Mouse (Mus musculus) midbrain, embryonic 16.5 days (tissue): Measurements from ENCODE around the gene Zfp704. TPM values are rescaled to one million over a fixed set of nuclear protein-coding genes. Genes with fewer than 3 reads are reported as not detected.
A peak's percentile ranks its signal among the peaks of the same experiment; 100 is the strongest.

Experiments used
- ATAC-seq: fragments of 200-750 bp; cut with Nextera tagmentation; 2 replicates; pipeline ENCODE4 v1.8.0; 2017; ENCODE audit warnings: moderate TSS enrichment
- H3K27ac ChIP-seq: fragments of 300-500 bp; sonication (generic); 2 replicates; pipeline ENCODE4 v1.5.1; 2014; ENCODE audit warnings: mild to moderate bottlenecking, low read length, mixed read lengths
- H3K27me3 ChIP-seq: fragments of 300-500 bp; sonication (generic); 2 replicates; pipeline ENCODE4 v1.6.1; 2014; ENCODE audit warnings: low read depth, low read length, mixed read lengths; ENCODE audit not compliant: control insufficient read depth, insufficient read depth
- H3K36me3 ChIP-seq: fragments of 300-500 bp; sonication (generic); 2 replicates; pipeline ENCODE4 v1.6.1; 2014; ENCODE audit warnings: mild to moderate bottlenecking, low read length, moderate library complexity, mixed read lengths; ENCODE audit not compliant: control insufficient read depth, insufficient read depth
- H3K4me1 ChIP-seq: fragments of 300-500 bp; sonication (generic); 2 replicates; pipeline ENCODE4 v1.6.1; 2014; ENCODE audit warnings: mild to moderate bottlenecking, low read length, mixed read lengths; ENCODE audit not compliant: control insufficient read depth, insufficient read depth
- H3K4me2 ChIP-seq: fragments of 300-500 bp; sonication (generic); 2 replicates; pipeline ENCODE4 v1.6.1; 2014; ENCODE audit warnings: mild to moderate bottlenecking, low read length, mixed read lengths
- H3K4me3 ChIP-seq: fragments of 300-500 bp; sonication (generic); 2 replicates; pipeline ENCODE4 v1.5.1; 2014; ENCODE audit warnings: low read depth, mild to moderate bottlenecking, low read length, moderate library complexity, mixed read lengths
- H3K9ac ChIP-seq: fragments of 300-500 bp; sonication (generic); 2 replicates; pipeline ENCODE4 v1.6.1; 2014; ENCODE audit warnings: low read depth, low read length, mixed read lengths
- H3K9me3 ChIP-seq: fragments of 300-500 bp; sonication (generic); replicated peaks from 2 replicates; pipeline ENCODE4 v1.6.1; 2014; ENCODE audit warnings: mild to moderate bottlenecking, low read length, mixed read lengths; ENCODE audit not compliant: control insufficient read depth, poor library complexity, severe bottlenecking
- WGBS: fragments of 180-500 bp; shearing (Covaris S2); extraction: QIAGEN DNeasy Blood & Tissue Kit; methylation state at CpG from one replicate; pipeline ENCODE4 v1.1.7; 2014; 5-methylcytosine and 5-hydroxymethylcytosine counted together
- polyA plus RNA-seq: library from polyadenylated mRNA; unstranded; fragments of >200 nt; fragmentation: Nextera tagmentation; extraction: Ambion mirVana; gene quantifications from 2 replicates; pipeline ENCODE4 v1.2.1, GENCODE M21; 2015

Gene Zfp704
- polyA plus RNA-seq, 1 experiment from 2014 or later, result 14.8 TPM

DNA sequence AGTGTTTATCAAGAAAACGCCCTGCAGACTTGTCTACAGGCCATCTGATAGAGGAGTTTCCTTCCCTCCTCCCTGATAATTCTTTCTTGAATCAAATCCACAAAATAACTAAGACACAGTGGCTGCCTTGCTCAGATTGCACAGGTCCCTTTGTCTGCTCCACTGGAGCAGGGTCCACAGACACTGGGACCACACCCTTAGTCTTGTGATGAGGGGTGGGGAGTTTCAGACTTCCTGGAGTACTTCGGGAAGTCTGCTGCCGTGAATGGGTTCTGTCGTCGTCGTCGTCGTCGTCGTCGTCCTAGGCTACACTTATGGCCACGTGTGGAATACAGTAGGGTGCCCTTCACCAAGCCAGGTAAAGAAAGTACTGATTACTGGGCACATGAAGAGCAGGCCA lies 4.8 kb upstream of the Zfp704 start:
- Histone ChIP-seq H3K4me1 (no peaks in the 10 kb centered on the region), H3K36me3 (no peaks in the 10 kb centered on the region), H3K4me2 (no peak overlapping the region), H3K9ac (no peak overlapping the region), H3K27ac (no peak overlapping the region), H3K9me3 (no peaks in the 10 kb centered on the region), H3K27me3 (no peaks in the 10 kb centered on the region), H3K4me3 (no peak overlapping the region)
- ATAC-seq, result no peak
- WGBS, result 76% methylated on average over 12 of the region's 12 CpGs

DNA sequence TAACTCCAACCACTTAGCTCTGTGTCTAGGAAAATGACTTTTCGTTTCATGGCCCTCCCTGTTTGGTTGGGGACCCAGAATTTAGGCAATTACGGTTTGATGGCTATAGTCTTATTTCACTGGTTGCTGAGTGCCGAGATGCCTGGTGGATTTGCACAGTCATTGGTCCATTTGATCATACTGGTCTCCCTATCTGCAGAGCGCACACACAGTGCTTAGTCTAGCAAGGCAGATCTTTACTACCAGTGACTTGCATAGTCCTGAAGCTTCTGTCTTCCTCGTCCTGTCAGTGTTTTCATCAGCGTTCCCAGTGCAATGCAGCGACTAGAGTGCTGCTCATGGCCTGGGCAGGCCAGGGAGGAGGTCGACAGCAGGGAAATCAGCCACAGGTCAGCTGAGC lies 4.1 kb upstream of the Zfp704 start:
- Histone ChIP-seq H3K4me3 (no peak overlapping the region), H3K27ac (no peak overlapping the region), H3K36me3 (no peaks in the 10 kb centered on the region), H3K4me1 (no peaks in the 10 kb centered on the region), H3K9me3 (no peaks in the 10 kb centered on the region), H3K9ac (no peak overlapping the region), H3K4me2 (no peak overlapping the region), H3K27me3 (no peaks in the 10 kb centered on the region)
- WGBS, result 79% methylated on average over 8 of the region's 8 CpGs
- ATAC-seq, result no peak

DNA sequence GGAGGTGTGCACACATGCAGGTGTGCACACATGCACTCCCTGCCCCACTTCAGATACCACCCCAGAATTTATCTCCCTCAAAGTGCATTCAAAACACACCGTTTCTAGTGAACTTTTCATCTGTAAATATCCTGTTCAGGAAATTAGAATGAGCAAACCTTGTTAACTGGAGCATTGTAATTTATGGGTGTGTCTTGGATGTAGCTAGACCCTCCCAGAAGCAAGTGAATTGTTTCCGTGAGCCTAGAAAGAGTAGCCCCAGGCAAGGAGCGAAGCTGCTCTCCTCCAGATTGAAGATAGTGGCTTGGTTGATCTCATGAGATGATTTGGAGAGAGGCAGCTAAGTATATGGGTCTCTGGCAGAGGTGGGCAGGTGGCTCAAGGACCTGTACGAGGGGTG lies 1.3 kb upstream of the Zfp704 start:
- no peak overlapping the region for H3K9ac ChIP-seq
- no peaks in the 10 kb centered on the region for H3K36me3 ChIP-seq
- H3K4me3 ChIP-seq, result no peak overlapping the region
- WGBS, result 80% methylated on average over 4 of the region's 4 CpGs
- H3K27ac ChIP-seq, result no peak overlapping the region
- peaks cover 15% of the 10 kb centered on the region for H3K4me1 ChIP-seq
- no peaks in the 10 kb centered on the region for H3K9me3 ChIP-seq
- ATAC-seq, result no peak
- H3K4me2 ChIP-seq, result no peak overlapping the region
- H3K27me3 ChIP-seq, result no peaks in the 10 kb centered on the region

- H3K4me3 ChIP-seq, result peak overlapping the region; percentile 84; the same call in 1 of the 2 replicates
- peaks cover 23% of the 10 kb centered on the region for H3K4me1 ChIP-seq
- H3K27ac ChIP-seq, result peak overlapping the region; percentile 96; the same call in 1 of the 2 replicates
- H3K36me3 ChIP-seq, result no peaks in the 10 kb centered on the region
- no peak overlapping the region for H3K9ac ChIP-seq
- H3K4me2 ChIP-seq, result peak overlapping the region; percentile 62
- no peaks in the 10 kb centered on the region for H3K9me3 ChIP-seq
- ATAC-seq, result peak; percentile 25
- 90% methylated on average over 2 of the region's 2 CpGs for WGBS
- no peaks in the 10 kb centered on the region for H3K27me3 ChIP-seq
These were observed 541 bp upstream of the Zfp704 start for GRCm38 (mm10) chr3:9610426-9610825.

DNA sequence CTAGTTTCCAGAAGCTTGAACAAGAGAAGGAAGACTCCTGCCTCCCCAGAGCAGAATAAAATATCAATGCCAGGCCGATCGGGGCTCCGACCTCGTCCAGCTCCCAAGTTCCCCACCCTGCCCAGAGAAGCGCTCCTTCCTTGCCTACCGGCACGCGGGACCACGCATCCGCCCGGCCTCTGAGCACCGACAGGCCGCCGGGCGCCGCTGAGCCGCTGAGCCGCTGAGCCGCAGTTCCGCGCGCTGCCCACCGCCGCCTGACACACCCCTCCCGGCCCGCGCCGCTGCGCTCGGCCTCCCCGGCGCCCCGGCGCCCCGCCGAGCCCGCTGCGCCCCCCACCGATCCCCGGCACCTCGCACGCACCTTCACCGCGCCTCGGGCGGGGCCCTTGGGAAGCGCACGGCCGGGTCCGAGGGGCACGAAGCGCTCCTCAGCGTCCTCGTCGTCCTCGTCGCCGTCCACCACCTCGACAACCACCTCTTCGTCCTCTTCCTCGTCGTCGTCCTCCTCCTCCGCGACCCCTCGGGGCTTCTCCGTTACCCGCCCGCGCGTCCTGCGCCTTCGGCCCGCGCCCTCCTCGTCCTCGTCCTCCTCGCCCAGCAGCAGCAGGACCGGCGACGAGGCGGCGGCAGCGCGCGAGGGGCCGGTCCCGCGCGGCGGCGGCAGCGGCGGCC lies 842 bp downstream of the Zfp704 start:
- WGBS, result 1% methylated on average over 44 of the region's 94 CpGs
- ATAC-seq, result peak; percentile 38
- Histone ChIP-seq H3K4me3 (peak overlapping the region; percentile 84), H3K4me2 (peak overlapping the region; percentile 62), H3K4me1 (peaks cover 23% of the 10 kb centered on the region), H3K9me3 (no peaks in the 10 kb centered on the region), H3K36me3 (no peaks in the 10 kb centered on the region), H3K27me3 (no peaks in the 10 kb centered on the region), H3K9ac (peak overlapping the region; percentile 93), H3K27ac (peak overlapping the region; percentile 96)

- H3K4me1 ChIP-seq, result peaks cover 25% of the 10 kb centered on the region
- WGBS, result under 1% methylated on average over 16 of the region's 16 CpGs
These were observed 1.4 kb downstream of the Zfp704 start for GRCm38 (mm10) chr3:9608441-9608905.

GRCm38 (mm10) chr3:9607686-9608085 lies 2.2 kb downstream of the Zfp704 start:
- H3K36me3 ChIP-seq, result no peaks in the 10 kb centered on the region
- no peaks in the 10 kb centered on the region for H3K9me3 ChIP-seq
- no peak for ATAC-seq
- no peak overlapping the region for H3K9ac ChIP-seq
- peak overlapping the region; percentile 62 for H3K4me2 ChIP-seq
- no peak overlapping the region for H3K27ac ChIP-seq
- no peaks in the 10 kb centered on the region for H3K27me3 ChIP-seq
- peaks cover 25% of the 10 kb centered on the region for H3K4me1 ChIP-seq
- WGBS, result 40% methylated on average over 5 of the region's 5 CpGs
- peak overlapping the region; percentile 84; the same call in 1 of the 2 replicates for H3K4me3 ChIP-seq

More at GRCm38 (mm10) chr3:9608441-9608905, 1.4 kb downstream of the Zfp704 start:
- H3K9ac ChIP-seq, result peak overlapping the region; percentile 93
- H3K27me3 ChIP-seq, result no peaks in the 10 kb centered on the region
- H3K9me3 ChIP-seq, result no peaks in the 10 kb centered on the region
- peak overlapping the region; percentile 84 for H3K4me3 ChIP-seq
- ATAC-seq, result peak; percentile 12; the same call in 1 of the 2 replicates
- peak overlapping the region; percentile 96 for H3K27ac ChIP-seq
- H3K36me3 ChIP-seq, result no peaks in the 10 kb centered on the region
- H3K4me2 ChIP-seq, result peak overlapping the region; percentile 62

- Histone ChIP-seq H3K27ac (no peak overlapping the region), H3K4me2 (peak overlapping the region; percentile 29), H3K27me3 (no peaks in the 10 kb centered on the region), H3K9me3 (no peaks in the 10 kb centered on the region), H3K36me3 (no peaks in the 10 kb centered on the region), H3K9ac (0 out of 2 replicates have a peak overlapping the region, but pooled peaks have one; percentile 17), H3K4me1 (peaks cover 25% of the 10 kb centered on the region), H3K4me3 (no peak overlapping the region)
- 25% methylated on average over 11 of the region's 11 CpGs for WGBS
- ATAC-seq, result no peak
These were observed 3.8 kb downstream of the Zfp704 start for GRCm38 (mm10) chr3:9605784-9606706.

DNA sequence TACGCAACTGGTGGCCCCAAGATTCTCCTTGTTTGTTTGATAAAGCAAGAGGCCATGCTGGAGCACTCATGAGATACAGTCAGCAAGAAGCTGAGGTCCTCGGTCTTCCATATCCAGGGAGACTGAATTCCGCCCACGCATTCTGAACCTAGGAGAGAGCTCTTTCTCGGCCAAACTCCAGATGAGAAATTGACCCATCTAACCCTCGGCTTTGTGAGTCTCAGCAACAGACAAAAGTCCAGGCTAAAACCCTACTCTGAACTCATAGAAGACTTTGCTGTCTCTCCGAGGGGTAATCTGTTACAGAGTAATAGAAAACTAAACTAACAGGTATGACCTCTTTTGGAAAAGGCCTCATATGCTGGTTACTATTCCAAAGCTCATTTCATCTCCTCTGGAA lies 4.9 kb downstream of the Zfp704 start:
- no peak overlapping the region for H3K4me3 ChIP-seq
- no peaks in the 10 kb centered on the region for H3K36me3 ChIP-seq
- no peak overlapping the region for H3K9ac ChIP-seq
- H3K9me3 ChIP-seq, result no peaks in the 10 kb centered on the region
- H3K4me1 ChIP-seq, result peaks cover 25% of the 10 kb centered on the region
- 89% methylated on average over 7 of the region's 7 CpGs for WGBS
- no peak for ATAC-seq
- H3K27me3 ChIP-seq, result no peaks in the 10 kb centered on the region
- no peak overlapping the region for H3K4me2 ChIP-seq
- H3K27ac ChIP-seq, result no peak overlapping the region
